Mouse (Mus musculus): ENCODE measurements around the gene Dyrk3.
"Not testable (repeated sequence)": the region's sequence is repeated elsewhere in the genome, so short reads cannot be mapped to it uniquely, and the experiment has no call there.

Gene Dyrk3

DNA sequence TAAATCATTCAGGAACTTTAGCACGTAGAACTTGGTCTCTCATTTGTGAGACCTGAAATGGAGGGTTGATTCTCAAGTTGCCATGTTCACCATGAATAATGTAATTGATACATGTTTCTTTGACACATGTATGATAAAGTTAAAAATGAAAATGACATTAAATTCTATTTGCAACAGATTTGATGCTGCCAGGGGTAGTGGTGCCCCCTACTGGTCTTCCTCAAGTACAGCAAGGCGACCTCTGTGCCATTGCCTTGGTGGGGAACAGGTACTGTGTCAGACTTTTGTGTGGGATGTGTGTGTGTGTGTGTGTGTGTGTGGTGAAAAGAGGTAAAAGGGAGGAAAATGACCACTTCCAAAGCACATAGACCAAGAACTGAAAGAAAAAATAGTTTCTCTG lies 17.3 kb upstream of the Dyrk3 start:
- DNase-seq (ENCODE audit: low spot score in 2 of 2), result peak; percentile 50 to 68

DNA sequence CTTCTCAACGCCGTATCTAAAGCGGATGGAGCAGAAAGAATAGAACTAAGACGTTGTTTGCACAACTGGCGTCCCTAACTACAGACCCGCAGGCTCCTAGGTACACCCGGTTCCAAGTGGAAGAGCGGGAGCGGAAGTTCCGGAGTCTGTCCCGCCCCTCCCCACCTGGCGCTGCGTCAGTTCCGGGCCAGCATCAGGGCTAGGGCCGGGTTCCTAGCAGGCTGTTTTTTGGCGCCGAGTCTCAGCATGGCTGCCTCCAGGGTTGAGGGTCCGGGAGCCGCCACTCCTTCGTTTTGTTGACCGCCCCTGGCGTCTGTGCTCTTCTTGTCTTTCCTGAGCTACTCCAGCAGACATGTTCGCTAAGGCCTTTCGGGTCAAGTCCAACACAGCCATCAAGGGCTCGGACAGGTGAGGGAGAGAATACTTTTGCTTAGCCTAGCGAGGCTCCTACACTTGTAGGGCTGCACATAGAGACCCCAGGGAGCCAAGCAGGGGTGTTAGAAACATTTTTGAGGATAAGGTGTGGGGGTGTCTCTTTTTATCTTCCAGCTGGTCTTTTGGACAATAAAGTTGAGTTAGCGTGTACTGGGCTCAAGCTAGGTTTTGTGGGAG lies 15.0 kb upstream of the Dyrk3 start, which contains the start of gene Eif2d:
TSS of gene Eif2d (plus strand) at position 164 of the 612 bp plus-strand sequence.
- peak; percentile 65 to 75 for DNase-seq (ENCODE audit: low spot score in 2 of 2)

DNA sequence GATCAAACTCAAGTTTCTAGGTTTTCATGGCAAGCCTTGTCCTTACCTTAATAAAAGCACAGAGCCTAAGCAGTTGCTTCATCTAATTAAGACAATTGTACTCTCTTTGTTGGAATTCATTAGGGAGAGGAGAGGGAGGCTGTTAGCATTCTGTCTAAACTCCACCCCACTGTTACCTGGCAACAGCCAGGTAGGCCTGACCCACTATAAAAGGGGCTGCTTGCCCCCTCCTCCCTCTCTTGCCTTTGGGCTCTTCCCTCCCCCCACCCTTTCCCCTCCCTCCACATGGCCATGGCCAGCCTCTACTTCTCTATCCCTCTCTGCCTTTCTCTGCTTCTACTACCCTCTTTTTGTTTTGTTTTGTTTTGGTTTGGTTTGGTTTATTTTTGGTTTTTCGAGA lies 11.4 kb upstream of the Dyrk3 start:
- no peak for DNase-seq (ENCODE audit: low spot score in 2 of 2)

DNA sequence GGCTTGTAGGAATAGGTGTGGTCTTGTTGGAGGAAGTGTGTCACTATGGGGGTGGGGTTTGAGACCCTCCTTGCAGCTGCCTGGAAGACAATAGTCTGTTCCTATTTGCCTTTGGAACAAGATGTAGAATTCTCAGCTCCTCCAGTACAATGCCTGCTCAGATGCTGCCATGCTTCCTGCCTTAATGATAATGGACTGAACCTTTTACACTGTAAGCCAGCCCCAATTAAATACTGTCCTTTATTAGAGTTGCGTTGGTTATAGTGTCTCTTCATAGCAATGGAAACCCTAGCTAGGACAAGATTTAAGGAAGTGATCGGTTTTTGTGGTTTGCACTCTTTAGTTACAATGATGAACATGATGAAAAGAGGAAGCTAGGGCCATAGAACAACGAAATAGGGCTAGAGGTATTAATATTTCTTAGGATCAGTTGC lies 8.1 kb upstream of the Dyrk3 start:
- peak in 1 of 2 experiments; percentile 47 for DNase-seq (ENCODE audit: low spot score in 2 of 2)

DNA sequence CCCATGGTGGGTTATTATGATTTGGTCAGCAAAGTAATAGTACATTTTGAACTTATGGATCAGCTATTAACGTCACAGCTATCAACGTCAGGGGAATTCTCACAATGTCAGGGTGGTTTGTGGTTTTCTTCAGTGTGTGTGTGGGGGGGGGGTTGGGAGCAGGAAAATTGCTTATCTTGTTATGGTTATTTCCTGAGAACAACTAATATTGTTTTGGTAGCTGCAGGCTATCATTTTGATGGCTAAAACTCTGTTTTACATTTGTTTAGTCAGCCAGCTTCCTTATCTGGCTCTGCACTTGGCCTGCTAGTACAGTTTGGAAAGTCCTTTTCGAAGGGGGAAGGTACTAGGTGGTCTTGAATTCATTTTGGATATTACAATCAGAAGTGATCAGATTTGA lies 7.1 kb upstream of the Dyrk3 start:
- DNase-seq (ENCODE audit: low spot score in 2 of 2), result not testable (repeated sequence)

DNA sequence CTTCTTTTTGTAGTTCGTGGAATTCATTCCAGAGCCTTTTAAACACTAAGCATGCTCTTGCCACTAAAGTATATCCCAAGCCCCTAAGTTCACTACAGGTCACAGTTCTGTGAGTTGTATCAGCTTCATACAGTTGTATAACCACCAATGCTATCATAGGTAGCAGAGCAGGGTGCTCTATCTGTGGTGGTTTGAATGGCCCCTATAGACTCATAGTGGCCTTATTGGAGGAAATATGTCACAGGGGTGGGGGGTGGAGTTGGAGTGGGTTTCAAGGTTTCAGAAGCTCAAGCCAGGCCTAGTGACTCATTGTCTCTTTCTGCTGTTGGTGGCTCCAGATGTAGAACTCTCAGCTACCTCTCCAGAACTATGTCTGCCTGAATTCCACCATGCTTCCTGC lies 4.3 kb upstream of the Dyrk3 start:
- no peak for DNase-seq (ENCODE audit: low spot score in 2 of 2)

DNA sequence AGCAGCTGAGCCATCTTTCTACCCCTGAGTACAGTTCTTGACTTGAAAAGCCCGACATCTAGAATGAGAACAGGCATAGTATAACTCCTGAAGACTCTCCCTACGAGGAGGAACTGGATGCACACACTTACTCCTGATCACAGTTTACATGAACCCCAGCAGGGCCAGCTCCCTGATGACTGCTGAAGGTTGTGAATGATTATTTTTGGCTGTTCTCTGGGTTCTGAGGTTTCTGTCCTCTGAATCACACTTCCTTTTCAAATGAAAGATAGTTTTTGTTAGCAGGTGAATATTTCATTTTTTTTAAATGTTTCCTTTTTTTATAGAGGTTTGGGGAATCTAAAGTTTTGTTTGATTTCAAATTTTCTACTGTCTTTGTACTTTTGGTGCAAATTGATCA lies 3.3 kb upstream of the Dyrk3 start:
- DNase-seq (ENCODE audit: low spot score in 2 of 2), result no peak

DNA sequence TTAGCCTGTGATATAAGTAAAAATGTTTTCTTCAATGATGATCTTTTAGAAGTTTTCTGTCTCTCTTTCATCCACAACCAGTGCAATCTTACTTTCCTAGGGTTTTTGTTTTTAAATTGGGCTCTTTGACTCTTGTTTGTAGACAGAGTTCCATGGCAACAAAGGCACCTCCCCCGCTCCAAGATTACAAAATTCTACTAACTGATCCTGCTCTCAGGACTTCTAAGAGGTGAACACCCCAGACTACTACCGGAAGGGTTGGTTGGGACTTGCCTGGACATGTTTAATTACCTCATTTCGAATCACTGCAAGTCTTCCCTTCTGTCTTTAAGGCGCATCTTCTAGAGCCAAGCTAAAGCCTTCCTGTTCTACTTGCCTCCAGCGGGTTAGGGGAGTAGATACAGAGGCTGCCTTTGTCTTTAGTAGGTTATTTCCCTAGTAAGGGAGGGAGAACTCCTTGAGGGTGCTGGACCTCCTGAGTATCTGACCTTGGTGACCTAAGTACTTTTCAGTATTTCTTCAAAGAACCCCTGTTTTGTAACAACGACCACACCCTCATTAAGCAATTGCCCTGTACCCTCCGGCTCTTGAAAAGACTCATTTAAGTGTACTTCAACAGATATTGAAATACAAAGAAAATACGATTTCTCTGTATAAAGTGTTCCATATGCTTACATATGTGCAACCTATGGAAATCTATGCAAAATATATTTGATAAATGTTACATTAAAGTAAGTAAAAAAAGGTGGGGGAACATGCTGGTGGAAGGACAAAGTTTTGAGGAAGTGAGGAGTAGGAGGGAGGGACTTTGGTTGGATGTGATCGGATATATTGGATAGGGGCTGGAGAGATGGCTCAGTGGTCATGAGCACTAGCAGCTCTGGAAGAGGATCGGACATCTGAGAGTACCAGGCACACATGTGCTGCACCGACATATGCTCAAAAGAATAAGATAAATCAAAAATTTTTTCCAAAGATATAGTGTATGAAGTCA lies 1.3 kb upstream of the Dyrk3 start:
- no peak for DNase-seq (ENCODE audit: low spot score in 2 of 2)

DNA sequence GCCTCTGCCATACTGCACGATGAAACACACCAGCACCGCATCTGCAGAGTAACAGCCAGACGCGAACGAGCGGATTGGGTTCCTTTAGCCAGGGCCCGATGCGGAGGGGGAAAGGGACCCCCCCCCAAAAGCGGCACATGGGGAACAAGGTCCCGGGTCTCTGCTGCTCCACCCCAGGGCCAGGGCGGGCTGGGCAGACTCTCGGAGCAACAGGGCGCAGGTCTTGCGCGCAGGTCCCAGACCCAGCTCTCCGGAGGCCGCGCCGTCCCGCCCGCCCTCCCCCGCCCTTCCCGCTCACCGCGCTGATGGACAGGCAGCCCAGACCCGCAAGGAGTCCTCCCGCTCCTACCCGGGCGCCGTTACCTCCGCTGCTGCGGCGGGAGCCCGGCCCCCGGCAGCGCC lies 422 bp downstream of the Dyrk3 start:
- DNase-seq (ENCODE audit: low spot score in 2 of 2), result no peak

DNA sequence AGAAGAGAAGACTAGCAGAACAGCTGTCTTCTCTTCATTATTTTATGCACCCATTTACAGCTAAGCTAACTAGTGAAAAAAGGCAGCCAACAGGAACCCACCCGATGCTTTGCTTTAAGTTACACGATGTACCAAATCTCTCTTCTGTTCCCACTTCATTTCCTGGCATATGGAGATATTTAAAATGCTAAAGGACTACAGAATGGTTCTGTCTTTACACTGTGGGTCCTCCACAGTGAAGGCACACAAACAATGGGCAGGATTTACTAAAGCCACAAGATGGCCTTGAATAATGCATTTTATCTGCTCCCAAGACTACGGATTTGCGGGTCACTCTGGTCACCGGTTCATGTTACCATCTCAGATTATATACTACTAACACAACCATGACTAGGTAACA lies 1.0 kb downstream of the Dyrk3 start:
- no peak for DNase-seq (ENCODE audit: low spot score in 2 of 2)

DNA sequence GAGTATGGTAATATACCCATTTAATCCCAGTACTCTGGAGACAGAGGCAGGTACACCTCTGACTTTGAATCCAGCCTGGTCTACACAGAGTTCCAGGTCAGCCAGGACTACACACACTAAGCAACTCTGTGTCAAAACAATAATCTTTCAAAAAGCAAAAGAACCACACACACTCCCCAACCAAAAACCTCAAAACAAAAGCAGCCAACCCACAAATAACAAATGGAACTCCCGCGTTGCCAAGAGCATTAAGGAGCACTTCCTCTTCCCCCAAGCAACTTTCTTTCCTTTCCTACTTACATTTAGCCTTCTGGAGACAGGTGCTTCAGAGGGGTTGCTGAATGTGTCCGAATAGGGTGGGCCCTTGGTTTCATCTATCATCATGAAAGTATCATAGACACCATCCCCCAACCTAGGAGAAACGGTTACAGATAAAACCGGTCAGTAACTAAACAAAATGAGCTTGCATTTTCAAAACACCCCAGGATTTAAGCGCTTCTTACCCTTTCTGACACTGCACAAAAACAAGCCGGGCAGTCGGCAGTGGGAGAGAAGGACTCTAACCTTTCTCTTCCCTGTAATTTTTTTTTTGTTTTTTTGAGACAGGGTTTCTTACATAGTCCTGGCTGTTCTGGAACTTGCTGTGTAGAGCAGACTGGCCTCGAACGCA lies 2.0 kb downstream of the Dyrk3 start:
- DNase-seq (ENCODE audit: low spot score in 2 of 2), result no peak

DNA sequence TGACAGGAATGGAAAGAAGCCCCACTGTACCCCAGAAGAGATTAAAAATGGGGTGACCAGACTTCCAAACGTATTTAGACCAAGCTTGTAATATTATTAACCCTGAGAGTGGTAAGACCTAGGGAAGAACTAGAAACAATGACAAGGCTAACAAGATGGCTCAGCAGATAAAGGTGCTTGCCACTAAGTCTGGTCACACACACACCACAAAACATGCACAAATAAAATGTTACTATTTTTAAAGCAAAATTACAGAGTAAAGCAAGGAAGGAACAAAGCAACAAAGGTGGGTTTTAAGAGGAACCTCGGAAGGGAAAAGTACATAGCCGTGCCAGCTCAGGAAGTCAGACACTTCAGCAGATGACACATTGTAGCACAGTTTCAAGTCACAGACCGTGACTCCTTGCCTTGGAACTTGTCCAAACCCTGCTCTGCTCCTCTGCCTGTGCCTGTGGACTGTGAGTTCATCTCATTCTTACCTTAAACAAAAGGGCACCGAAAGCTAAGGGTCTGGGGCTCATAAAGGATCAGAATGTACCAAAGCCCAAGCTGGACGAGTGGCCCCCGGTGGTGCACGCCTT lies 3.1 kb downstream of the Dyrk3 start:
- peak; percentile 47 to 66 for DNase-seq (ENCODE audit: low spot score in 2 of 2)

DNA sequence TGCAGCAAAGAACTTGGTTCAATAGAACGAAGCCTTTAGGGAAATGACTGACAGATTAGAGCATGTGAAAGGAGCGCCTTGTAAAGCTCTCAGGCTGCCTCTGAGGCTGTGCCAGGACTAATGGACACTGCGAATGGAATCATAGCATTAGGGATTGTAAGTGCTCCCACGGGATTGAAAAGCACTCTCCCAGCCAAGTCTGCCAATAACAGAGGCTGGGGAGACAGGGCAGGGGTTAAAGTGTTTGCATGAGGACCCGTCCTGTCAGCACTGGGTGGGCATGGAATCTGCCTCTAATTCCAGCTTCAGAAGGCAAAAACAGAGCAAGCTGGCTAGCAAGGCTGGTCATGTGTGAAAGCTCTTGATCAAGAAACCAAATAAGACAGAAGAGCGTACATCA lies 3.9 kb downstream of the Dyrk3 start:
- DNase-seq (ENCODE audit: low spot score in 2 of 2), result no peak

DNA sequence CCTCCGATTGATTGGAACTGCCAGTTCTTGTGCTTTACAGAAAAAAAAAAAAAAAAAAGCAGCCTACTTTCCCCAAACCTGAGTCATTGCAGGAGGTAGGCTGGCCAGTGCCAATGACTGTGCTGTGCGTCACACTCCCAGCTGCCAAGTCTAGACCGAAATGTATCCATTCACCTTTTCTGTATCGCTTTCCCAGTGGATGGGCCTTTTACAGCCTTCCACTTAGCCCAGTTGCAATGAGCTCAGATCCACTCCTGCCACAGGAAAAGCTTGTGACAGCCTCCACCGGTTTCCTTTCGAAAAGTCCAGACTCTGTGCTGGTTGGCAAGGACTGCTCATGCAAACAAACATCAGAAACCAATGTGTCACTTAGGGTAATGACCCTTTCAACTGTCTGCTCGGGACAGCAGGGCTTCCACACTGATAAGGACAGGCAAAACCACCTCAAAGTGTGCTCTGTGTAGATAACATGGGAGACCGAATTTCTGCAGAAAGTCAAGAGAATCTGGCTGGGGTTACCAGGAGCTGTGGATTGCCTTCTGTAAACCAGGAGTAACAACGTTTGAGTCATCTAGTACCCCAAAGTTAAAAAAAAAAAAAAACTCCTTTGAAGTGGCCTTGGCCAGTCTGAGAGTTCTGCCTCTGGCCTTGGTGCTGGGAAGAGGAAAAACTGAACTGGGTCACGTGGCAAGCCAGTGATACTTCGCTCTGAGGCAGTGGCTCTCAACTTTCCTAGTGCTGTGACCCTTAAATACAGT lies 12.0 kb downstream of the Dyrk3 start:
- no peak for DNase-seq (ENCODE audit: low spot score in 2 of 2)

DNA sequence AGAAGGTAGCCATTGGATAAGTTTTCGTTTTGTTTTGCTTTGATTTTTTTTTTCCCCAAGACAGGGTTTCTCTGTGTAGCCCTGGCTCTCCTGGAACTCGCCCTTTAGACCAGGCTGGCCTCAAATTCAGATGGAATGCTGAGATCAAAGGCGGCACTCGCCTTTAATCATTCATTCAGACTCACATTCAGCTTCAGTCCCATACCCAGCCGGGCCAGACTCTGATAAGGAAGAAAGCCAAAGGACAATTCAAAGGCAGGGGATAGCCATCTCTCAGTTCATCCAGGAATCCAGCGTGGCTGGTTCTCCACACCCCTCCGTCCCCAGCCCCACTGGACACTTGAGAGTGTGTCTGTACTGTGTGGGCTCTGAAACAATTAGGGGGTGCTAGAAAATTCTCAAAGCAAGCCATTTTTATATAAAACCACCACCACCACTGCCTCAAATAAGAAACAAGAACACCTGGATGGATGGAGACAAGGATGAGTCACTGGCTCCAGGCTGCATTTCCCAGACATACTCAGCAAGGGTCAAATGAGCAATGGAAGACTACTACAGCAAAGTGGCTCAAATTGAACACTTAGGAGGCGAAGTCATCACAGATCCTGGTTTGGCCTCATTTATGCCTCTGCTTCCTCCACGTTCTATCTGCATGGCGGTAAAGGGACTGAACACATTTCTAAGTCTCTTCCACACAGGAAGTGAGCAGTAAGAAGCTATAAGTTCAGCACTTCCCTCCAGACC lies 14.4 kb downstream of the Dyrk3 start:
- DNase-seq (ENCODE audit: low spot score in 2 of 2), result no peak

DNA sequence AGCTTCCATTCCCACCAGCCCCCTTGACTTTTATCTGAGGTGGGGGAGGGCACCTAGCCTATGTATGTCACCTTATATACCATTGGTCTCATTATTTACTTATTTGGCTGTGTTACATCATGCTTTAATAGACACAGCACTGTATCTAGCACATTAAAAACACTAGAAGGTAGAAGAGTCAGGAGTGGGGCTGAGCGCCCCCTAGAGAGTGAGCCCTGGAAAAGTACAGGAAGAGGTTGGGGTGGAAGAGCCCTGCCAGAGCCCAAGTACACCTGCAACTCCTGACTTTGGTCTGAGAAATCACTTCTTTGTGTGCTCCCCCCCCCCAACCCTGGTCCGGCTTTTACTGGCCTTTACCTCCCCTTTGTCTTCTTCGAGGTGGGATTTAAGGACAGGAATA lies 16.2 kb downstream of the Dyrk3 start:
- DNase-seq (ENCODE audit: low spot score in 2 of 2), result peak in 1 of 2 experiments; percentile 47

DNA sequence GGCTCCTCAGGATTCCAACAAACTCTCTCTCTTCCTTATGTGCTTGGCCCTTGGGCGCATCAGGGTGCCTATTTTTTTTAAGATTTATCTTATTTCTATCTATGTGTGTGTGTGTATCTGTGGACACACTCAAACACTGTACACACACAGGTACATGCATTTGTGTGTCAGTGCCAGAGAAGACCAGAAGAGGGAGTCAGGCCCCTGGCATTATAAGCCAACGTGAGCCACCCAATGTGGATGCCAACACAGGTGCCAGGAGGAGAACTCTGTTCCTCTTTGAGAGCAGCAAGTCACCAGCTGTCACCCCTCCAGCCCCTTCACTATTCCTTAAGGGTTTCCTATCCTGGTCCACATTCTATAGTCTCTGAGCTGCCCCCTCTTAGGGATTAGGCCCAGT lies 19.1 kb downstream of the Dyrk3 start:
- DNase-seq (ENCODE audit: low spot score in 2 of 2), result peak in 1 of 2 experiments; percentile 58

DNA sequence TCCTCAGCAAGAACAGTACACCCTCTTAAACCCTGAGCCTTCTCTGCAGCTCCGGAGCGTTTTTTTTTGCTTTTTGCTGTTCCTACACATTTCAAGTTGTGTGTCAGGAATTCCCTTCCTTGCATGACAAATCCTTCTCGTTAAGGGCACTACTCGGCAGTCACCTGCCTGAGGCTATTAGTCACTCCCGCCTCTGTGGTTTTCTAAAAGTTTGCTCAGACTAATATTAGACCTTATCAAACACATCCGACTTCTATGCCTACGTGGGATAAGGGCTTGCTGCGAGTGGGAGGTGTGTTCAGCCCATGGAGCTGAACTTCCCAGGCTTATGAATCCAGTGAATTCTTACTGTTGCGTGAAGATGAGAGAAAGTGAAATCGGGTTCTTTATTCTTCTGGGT lies 19.6 kb downstream of the Dyrk3 start:
- DNase-seq (ENCODE audit: low spot score in 2 of 2), result no peak

DNA sequence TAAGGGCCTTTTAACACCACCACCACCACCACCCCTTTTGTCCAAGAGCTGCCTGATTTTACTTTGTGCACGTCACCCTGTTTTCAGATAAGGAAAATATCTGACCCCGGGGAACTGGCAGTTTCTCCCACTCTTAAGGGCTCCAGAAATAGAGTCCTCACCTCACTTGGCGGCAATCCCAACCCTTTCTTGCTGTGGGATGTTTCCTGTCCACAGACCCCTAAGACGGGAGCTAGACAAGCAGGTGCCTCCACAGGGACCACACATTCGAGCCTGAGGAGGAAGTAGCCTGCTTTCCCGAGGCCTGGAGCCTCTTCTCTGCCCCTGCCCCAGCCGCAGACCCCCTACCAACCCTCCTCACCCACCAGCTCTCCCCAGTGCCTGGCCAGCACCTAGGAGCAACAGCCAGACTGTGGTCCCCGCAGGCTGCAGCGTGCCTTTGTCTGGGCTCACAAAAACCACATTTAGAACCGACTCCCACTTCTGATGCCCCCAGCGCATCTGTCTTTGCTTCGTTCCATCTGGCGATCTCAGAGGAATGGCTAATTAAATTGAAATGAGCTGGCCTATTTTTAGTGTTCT lies 21.6 kb downstream of the Dyrk3 start:
- no peak for DNase-seq (ENCODE audit: low spot score in 2 of 2)

DNA sequence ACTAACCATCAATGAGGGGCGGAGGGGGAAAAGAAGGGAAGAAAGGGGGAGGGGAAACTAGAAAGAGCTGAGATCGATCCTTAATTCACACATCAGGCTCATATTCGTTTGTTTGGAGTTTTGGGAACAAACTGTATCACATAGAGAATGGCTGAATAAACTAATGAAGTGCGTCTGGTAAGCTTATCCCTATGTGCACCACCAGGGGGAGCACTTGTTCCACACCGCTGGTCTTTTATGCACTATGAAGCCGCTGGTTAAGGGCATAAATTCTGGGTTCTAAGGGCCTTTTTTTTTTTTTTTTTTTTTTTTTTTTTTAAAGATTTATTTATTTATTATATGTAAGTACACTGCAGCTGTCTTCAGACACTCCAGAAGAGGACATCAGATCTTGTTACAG lies 22.2 kb downstream of the Dyrk3 start:
- peak; percentile 59 to 73 for DNase-seq (ENCODE audit: low spot score in 2 of 2)

Data from natural killer cell, adult 2 months (primary cell).